10 mouse cellular contexts compared by ENCODE assay signal in genomic region chr8:22209012-22209411, GRCm38 (mm10). TPM values are rescaled to one million over a fixed set of nuclear protein-coding genes. Genes with fewer than 3 reads are reported as not detected.
DNase-seq lines count a peak whose midpoint lies in the region; ATAC-seq and TF ChIP-seq lines count a peak whose summit lies in the region.
"Had no signal": no experiment of that assay in that cellular context is flagged by ENCODE, and none has a peak within 500 bp of the region (broad histone marks: within the 10 kb centered on the region; RNA-seq: fewer than 3 reads in every experiment).

No protein-coding gene starts in this region.

- no peak overlapping the region for H3K4me3 ChIP-seq in intestine, embryonic 16.5 days (ENCODE audit: low read length)
- no peak overlapping the region for H3K4me3 ChIP-seq in hindbrain, postnatal 0 days (ENCODE audit: low read length)
- H3K4me3 ChIP-seq: neural tube, embryonic 15.5 days had no signal

- H3K9me3 ChIP-seq in intestine, embryonic 16.5 days (ENCODE audit: control insufficient read depth, low read length): no peaks in the 10 kb centered on the region
- H3K9me3 ChIP-seq in hindbrain, postnatal 0 days (ENCODE audit: low read length): no peaks in the 10 kb centered on the region
- H3K9me3 ChIP-seq: neural tube, embryonic 15.5 days had no signal

- intact Hi-C loops in left cerebral cortex, postnatal 36 days (cut with DNase I): no loop called here

- H3K4me2 ChIP-seq in intestine, embryonic 16.5 days (ENCODE audit: low read depth, low read length): no peak overlapping the region
- no peak overlapping the region for H3K4me2 ChIP-seq in hindbrain, postnatal 0 days (ENCODE audit: low read depth, low read length)
- H3K4me2 ChIP-seq: neural tube, embryonic 15.5 days had no signal

- no peaks in the 10 kb centered on the region for H3K4me1 ChIP-seq in intestine, embryonic 16.5 days (ENCODE audit: control insufficient read depth, insufficient read depth, low read length)
- H3K4me1 ChIP-seq in hindbrain, postnatal 0 days (ENCODE audit: insufficient read depth, low read length): no peaks in the 10 kb centered on the region
- H3K4me1 ChIP-seq: neural tube, embryonic 15.5 days had no signal

- WGBS in intestine, embryonic 16.5 days: 26% methylated on average over 5 of the region's 5 CpGs
- 79% methylated on average over 5 of the region's 5 CpGs for WGBS in hindbrain, postnatal 0 days

- no peaks in the 10 kb centered on the region for H3K27me3 ChIP-seq in intestine, embryonic 16.5 days (replicated peaks; ENCODE audit: control insufficient read depth, insufficient read depth, low read length)
- H3K27me3 ChIP-seq in hindbrain, postnatal 0 days (ENCODE audit: insufficient read depth, low read length): no peaks in the 10 kb centered on the region
- H3K27me3 ChIP-seq: neural tube, embryonic 15.5 days had no signal

- peak; percentile 59; the same call in 1 of the 2 replicates for ATAC-seq in intestine, embryonic 16.5 days
- no peak for ATAC-seq in hindbrain, postnatal 0 days

- H3K36me3 ChIP-seq in intestine, embryonic 16.5 days (ENCODE audit: control insufficient read depth, insufficient read depth, low read length): peaks cover 15% of the 10 kb centered on the region; the same call in 1 of the 2 replicates
- peaks cover 36% of the 10 kb centered on the region; the same call in 1 of the 2 replicates for H3K36me3 ChIP-seq in hindbrain, postnatal 0 days (ENCODE audit: insufficient read depth, low read length)

- H3K9ac ChIP-seq in intestine, embryonic 16.5 days (ENCODE audit: low read depth, low read length): no peak overlapping the region
- no peak overlapping the region for H3K9ac ChIP-seq in hindbrain, postnatal 0 days (replicated peaks; ENCODE audit: low read length)
- H3K9ac ChIP-seq: neural tube, embryonic 15.5 days had no signal

- no peak for TF ChIP-seq CTCF in hindbrain, postnatal 0 days (IDR thresholded peaks at IDR 0.05; ENCODE audit: low read depth)

- no peak overlapping the region for H3K27ac ChIP-seq in intestine, embryonic 16.5 days (ENCODE audit: low read length)
- H3K27ac ChIP-seq in hindbrain, postnatal 0 days: no peak overlapping the region
- H3K27ac ChIP-seq: neural tube, embryonic 15.5 days had no signal

- DNase-seq in adrenal gland, postnatal 10 days: peak; percentile 13
- DNase-seq in adrenal gland, postnatal 14 days: no peak
- DNase-seq in embryo, embryonic 10.5 days (ENCODE audit: low spot score): peak; percentile 2
- peak; percentile 59 for DNase-seq in lung, postnatal 10 days
- DNase-seq in left cerebral cortex, postnatal 36 days (ENCODE audit: low spot score in 2 of 2): no peak
- DNase-seq in hindbrain, postnatal 0 days (ENCODE audit: low spot score): no peak
- DNase-seq in urinary bladder, postnatal 4 days (ENCODE audit: low spot score in 2 of 2): no peak
- DNase-seq: cerebellum, postnatal 25 days had no signal

RNA-seq across cellular contexts. Expression of gene Vps36, which starts 16.4 kb away (rescaled TPM):
- 10 to 100 TPM; 30.7 to 34.3 TPM for total RNA-seq in adrenal gland, postnatal 10 days (2021)
- total RNA-seq in adrenal gland, postnatal 14 days (2021): 31.0 and 34.5 TPM in 2 replicates
- 28.9 and 34.0 TPM in 2 replicates for polyA plus RNA-seq in intestine, embryonic 16.5 days (2015; fragmentation: Nextera tagmentation; extraction: Ambion mirVana)
- total RNA-seq in left cerebral cortex, postnatal 36 days (2021): 10 to 100 TPM; 24.9 to 28.1 TPM
- 26.7 and 29.9 TPM in 2 replicates for total RNA-seq in hindbrain, postnatal 0 days (2014; rRNA removed)
- polyA plus RNA-seq in hindbrain, postnatal 0 days (2015; fragmentation: Nextera tagmentation; extraction: Ambion mirVana): 39.0 and 40.3 TPM in 2 replicates

RNA-seq across cellular contexts. Expression of gene Thsd1, which starts 18.1 kb away (rescaled TPM):
- total RNA-seq in adrenal gland, postnatal 10 days (2021): 1 to 10 TPM; 7.4 to 9.2 TPM
- total RNA-seq in adrenal gland, postnatal 14 days (2021): 5.5 and 7.8 TPM in 2 replicates
- polyA plus RNA-seq in intestine, embryonic 16.5 days (2015; fragmentation: Nextera tagmentation; extraction: Ambion mirVana): 7.2 and 7.8 TPM in 2 replicates
- total RNA-seq in left cerebral cortex, postnatal 36 days (2021): 1 to 10 TPM; 3.4 to 3.9 TPM
- 7.1 and 8.5 TPM in 2 replicates for total RNA-seq in hindbrain, postnatal 0 days (2014; rRNA removed)
- 5.0 and 5.4 TPM in 2 replicates for polyA plus RNA-seq in hindbrain, postnatal 0 days (2015; fragmentation: Nextera tagmentation; extraction: Ambion mirVana)

RNA-seq across cellular contexts. Expression of gene Ckap2, which starts 23.4 kb away (rescaled TPM):
- total RNA-seq in adrenal gland, postnatal 10 days (2021): 10 to 100 TPM; 13.2 to 14.9 TPM
- total RNA-seq in adrenal gland, postnatal 14 days (2021): 13.2 and 13.3 TPM in 2 replicates
- polyA plus RNA-seq in intestine, embryonic 16.5 days (2015; fragmentation: Nextera tagmentation; extraction: Ambion mirVana): 27.9 and 33.0 TPM in 2 replicates
- total RNA-seq in left cerebral cortex, postnatal 36 days (2021): under 1 TPM; 0.62 to 0.86 TPM
- 7.9 and 11.4 TPM in 2 replicates for total RNA-seq in hindbrain, postnatal 0 days (2014; rRNA removed)
- 12.5 and 16.3 TPM in 2 replicates for polyA plus RNA-seq in hindbrain, postnatal 0 days (2015; fragmentation: Nextera tagmentation; extraction: Ambion mirVana)

RNA-seq across cellular contexts. Expression of gene Nek3, which starts 42.8 kb away (rescaled TPM):
- total RNA-seq in adrenal gland, postnatal 10 days (2021): 1 to 10 TPM; 3.2 to 4.4 TPM
- total RNA-seq in adrenal gland, postnatal 14 days (2021): 3.9 and 5.2 TPM in 2 replicates
- 4.6 TPM in 2 replicates for polyA plus RNA-seq in intestine, embryonic 16.5 days (2015; fragmentation: Nextera tagmentation; extraction: Ambion mirVana)
- 1 to 10 TPM; 1.7 to 2.2 TPM for total RNA-seq in left cerebral cortex, postnatal 36 days (2021)
- 1.5 and 3.2 TPM in 2 replicates for total RNA-seq in hindbrain, postnatal 0 days (2014; rRNA removed)
- 6.9 and 7.1 TPM in 2 replicates for polyA plus RNA-seq in hindbrain, postnatal 0 days (2015; fragmentation: Nextera tagmentation; extraction: Ambion mirVana)

Comparison
In these comparisons a context has a peak if more than half of its experiments do, and no peak if none do; other contexts are left out.
1. DNase-seq: peak in adrenal gland, postnatal 10 days (single experiment), embryo, embryonic 10.5 days (single experiment) and lung, postnatal 10 days (single experiment); none in adrenal gland, postnatal 14 days (single experiment), left cerebral cortex, postnatal 36 days (0 of 2), hindbrain, postnatal 0 days (single experiment) and urinary bladder, postnatal 4 days (0 of 2).